Mouse (Mus musculus): ENCODE measurements around the gene Hoxb2. TPM values are rescaled to one million over a fixed set of nuclear protein-coding genes. Genes with fewer than 3 reads are reported as not detected.

Gene Hoxb2
- polyA plus RNA-seq, 1 experiment from 2014 or later: 51.6 TPM

GRCm38 (mm10) chr11:96354801-96355311, 4.5 kb downstream of the Hoxb2 start:
- Histone ChIP-seq H3K4me2 (peak overlapping the region; percentile 83), H3K36me3 (ENCODE audit: insufficient read depth) (peaks cover 19% of the 10 kb centered on the region), H3K27ac (ENCODE audit: low read depth) (peak overlapping the region; percentile 98), H3K27me3 (ENCODE audit: insufficient read depth, low read length) (no peaks in the 10 kb centered on the region), H3K4me3 (ENCODE audit: low read depth, low read length) (peak overlapping the region; percentile 77), H3K9ac (peak overlapping the region; percentile 98), H3K9me3 (ENCODE audit: low read depth, low read length) (no peaks in the 10 kb centered on the region), H3K4me1 (ENCODE audit: insufficient read depth) (peaks cover 7% of the 10 kb centered on the region; the same call in 1 of the 2 replicates)
- no peak for TF ChIP-seq CTCF (IDR thresholded peaks at IDR 0.05; ENCODE audit: low read depth)
- 8% methylated on average over 9 of the region's 9 CpGs for WGBS
- ATAC-seq (ENCODE audit: insufficient read depth): no peak
- DNase-seq: peak; percentile 33

DNA sequence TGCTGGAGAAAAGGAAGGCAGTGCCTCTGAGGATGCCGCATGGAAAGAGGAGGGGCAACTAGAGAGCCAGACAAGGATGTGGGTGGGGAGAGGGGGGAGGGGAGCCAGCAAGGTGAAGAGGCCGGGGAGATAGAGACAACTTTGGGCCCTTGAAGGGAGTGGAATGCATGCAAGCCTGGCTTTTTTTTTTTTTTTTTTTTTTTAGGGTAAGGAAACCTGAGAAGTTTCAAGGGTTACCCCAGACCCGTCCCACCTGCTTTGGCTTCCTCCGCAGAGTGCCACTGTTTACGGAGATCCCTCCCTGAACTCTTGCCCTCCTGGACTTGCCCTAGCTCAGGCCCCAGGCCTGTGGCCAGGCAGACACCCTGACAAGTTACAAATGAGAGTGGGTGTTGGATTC, 13.5 kb downstream of the Hoxb2 start:
- H3K9ac ChIP-seq: no peak overlapping the region
- DNase-seq (no peak), ATAC-seq (ENCODE audit: insufficient read depth) (0 out of 2 replicates have a peak, but pooled peaks have one; percentile 9)
- no peak overlapping the region for H3K4me3 ChIP-seq (ENCODE audit: low read depth, low read length)
- 20% methylated on average over 5 of the region's 5 CpGs for WGBS
- H3K4me2 ChIP-seq: no peak overlapping the region
- no peak overlapping the region for H3K27ac ChIP-seq (ENCODE audit: low read depth)
- no peaks in the 10 kb centered on the region for H3K9me3 ChIP-seq (ENCODE audit: low read depth, low read length)
- H3K36me3 ChIP-seq (ENCODE audit: insufficient read depth): no peaks in the 10 kb centered on the region
- peaks cover 32% of the 10 kb centered on the region for H3K27me3 ChIP-seq (ENCODE audit: insufficient read depth, low read length)
- H3K4me1 ChIP-seq (ENCODE audit: insufficient read depth): 0 out of 2 replicates have a peak, but pooled peaks cover 4% of the 10 kb centered on the region
- TF ChIP-seq CTCF (IDR thresholded peaks at IDR 0.05; ENCODE audit: low read depth): no peak

GRCm38 (mm10) chr11:96365441-96366091, 15.2 kb downstream of the Hoxb2 start, which contains the start of gene Hoxb1:
Gene Hoxb1, plus strand, starts transcription at chr11:96365752.
- H3K36me3 ChIP-seq (ENCODE audit: insufficient read depth): no peaks in the 10 kb centered on the region
- peak within 1 kb of the TSS; percentile 54 for H3K4me2 ChIP-seq

DNA sequence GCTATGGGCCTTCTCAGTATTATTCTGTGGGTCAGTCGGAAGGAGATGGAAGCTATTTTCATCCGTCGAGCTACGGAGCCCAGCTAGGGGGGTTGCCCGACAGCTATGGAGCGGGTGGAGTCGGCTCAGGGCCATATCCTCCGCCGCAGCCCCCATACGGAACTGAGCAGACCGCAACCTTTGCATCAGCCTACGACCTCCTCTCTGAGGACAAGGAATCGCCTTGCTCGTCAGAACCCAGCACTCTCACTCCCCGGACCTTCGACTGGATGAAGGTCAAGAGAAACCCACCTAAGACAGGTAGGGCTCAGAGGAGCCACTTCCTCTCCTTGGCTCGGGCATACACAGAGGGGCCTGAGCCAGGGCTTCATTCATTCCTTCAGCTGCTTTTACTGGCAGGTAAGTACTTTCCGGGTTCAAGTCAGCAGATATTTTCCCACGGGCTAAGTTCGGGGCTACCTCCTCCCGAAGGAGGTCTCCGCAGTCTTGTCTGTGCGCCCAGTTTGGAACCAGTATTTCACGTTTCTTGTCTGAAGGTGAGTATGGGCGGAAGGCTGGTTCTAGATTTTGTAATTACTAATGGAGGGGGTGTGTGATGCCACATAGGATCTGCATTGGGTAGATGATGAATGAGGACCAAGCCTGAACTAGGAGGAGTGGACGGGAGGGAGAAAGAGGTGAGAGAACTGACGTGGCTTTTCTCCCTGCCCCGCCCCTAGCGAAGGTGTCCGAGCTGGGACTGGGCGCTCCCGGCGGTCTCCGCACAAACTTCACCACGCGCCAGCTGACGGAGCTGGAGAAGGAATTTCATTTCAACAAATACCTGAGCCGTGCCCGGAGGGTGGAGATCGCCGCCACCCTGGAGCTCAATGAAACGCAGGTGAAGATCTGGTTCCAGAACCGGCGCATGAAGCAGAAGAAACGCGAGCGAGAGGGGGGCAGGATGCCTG, 16.0 kb downstream of the Hoxb2 start:
- ATAC-seq (ENCODE audit: insufficient read depth) (peak; percentile 35; the same call in 1 of the 2 replicates), DNase-seq (peak; percentile 63)
- WGBS: 5% methylated on average over 47 of the region's 47 CpGs
- Histone ChIP-seq H3K4me3 (ENCODE audit: low read depth, low read length) (peak overlapping the region; percentile 21), H3K4me1 (ENCODE audit: insufficient read depth) (0 out of 2 replicates have a peak, but pooled peaks cover 4% of the 10 kb centered on the region), H3K36me3 (ENCODE audit: insufficient read depth) (no peaks in the 10 kb centered on the region), H3K9me3 (ENCODE audit: low read depth, low read length) (no peaks in the 10 kb centered on the region), H3K27me3 (ENCODE audit: insufficient read depth, low read length) (peaks cover 32% of the 10 kb centered on the region), H3K4me2 (peak overlapping the region; percentile 54), H3K9ac (peak overlapping the region; percentile 24; the same call in 1 of the 2 replicates), H3K27ac (ENCODE audit: low read depth) (no peak overlapping the region)
- TF ChIP-seq CTCF (IDR thresholded peaks at IDR 0.05; ENCODE audit: low read depth): peak; percentile 28

More at GRCm38 (mm10) chr11:96365441-96366091, 15.2 kb downstream of the Hoxb2 start, which contains the start of gene Hoxb1:
- Histone ChIP-seq H3K9ac (peak within 1 kb of the TSS; percentile 24; the same call in 1 of the 2 replicates), H3K27me3 (ENCODE audit: insufficient read depth, low read length) (peaks cover 32% of the 10 kb centered on the region), H3K9me3 (ENCODE audit: low read depth, low read length) (no peaks in the 10 kb centered on the region), H3K27ac (ENCODE audit: low read depth) (no peak within 1 kb of the TSS), H3K4me3 (ENCODE audit: low read depth, low read length) (peak within 1 kb of the TSS; percentile 21), H3K4me1 (ENCODE audit: insufficient read depth) (0 out of 2 replicates have a peak, but pooled peaks cover 4% of the 10 kb centered on the region)
- ATAC-seq (ENCODE audit: insufficient read depth) (peak; percentile 42; the same call in 1 of the 2 replicates), DNase-seq (no peak)
- no peak for TF ChIP-seq CTCF (IDR thresholded peaks at IDR 0.05; ENCODE audit: low read depth)
- WGBS: 19% methylated on average over 26 of the region's 26 CpGs

GRCm38 (mm10) chr11:96367141-96367540, 16.8 kb downstream of the Hoxb2 start:
- DNase-seq: no peak
- no peak overlapping the region for H3K27ac ChIP-seq (ENCODE audit: low read depth)
- H3K9me3 ChIP-seq (ENCODE audit: low read depth, low read length): no peaks in the 10 kb centered on the region
- H3K36me3 ChIP-seq (ENCODE audit: insufficient read depth): no peaks in the 10 kb centered on the region
- no peak for TF ChIP-seq CTCF (IDR thresholded peaks at IDR 0.05; ENCODE audit: low read depth)
- H3K4me2 ChIP-seq: peak overlapping the region; percentile 54; the same call in 1 of the 2 replicates
- no peak for ATAC-seq (ENCODE audit: insufficient read depth)
- WGBS: 56% methylated on average over 6 of the region's 6 CpGs
- H3K4me1 ChIP-seq (ENCODE audit: insufficient read depth): peaks cover 10% of the 10 kb centered on the region
- peaks cover 32% of the 10 kb centered on the region for H3K27me3 ChIP-seq (ENCODE audit: insufficient read depth, low read length)
- H3K4me3 ChIP-seq (ENCODE audit: low read depth, low read length): no peak overlapping the region
- no peak overlapping the region for H3K9ac ChIP-seq

- TF ChIP-seq CTCF (IDR thresholded peaks at IDR 0.05; ENCODE audit: low read depth): no peak
- WGBS: 41% methylated on average over 5 of the region's 5 CpGs
- ATAC-seq (ENCODE audit: insufficient read depth) (no peak), DNase-seq (no peak)
- Histone ChIP-seq H3K36me3 (ENCODE audit: insufficient read depth) (no peaks in the 10 kb centered on the region), H3K27me3 (ENCODE audit: insufficient read depth, low read length) (peaks cover 32% of the 10 kb centered on the region), H3K4me1 (ENCODE audit: insufficient read depth) (peaks cover 15% of the 10 kb centered on the region), H3K27ac (ENCODE audit: low read depth) (no peak overlapping the region), H3K9ac (no peak overlapping the region), H3K4me3 (ENCODE audit: low read depth, low read length) (no peak overlapping the region), H3K9me3 (ENCODE audit: low read depth, low read length) (no peaks in the 10 kb centered on the region), H3K4me2 (no peak overlapping the region)
Measured at GRCm38 (mm10) chr11:96368686-96369085, 18.4 kb downstream of the Hoxb2 start.
